Mouse (Mus musculus): ENCODE data around the gene Shroom4.

The Shroom4 gene

DNA sequence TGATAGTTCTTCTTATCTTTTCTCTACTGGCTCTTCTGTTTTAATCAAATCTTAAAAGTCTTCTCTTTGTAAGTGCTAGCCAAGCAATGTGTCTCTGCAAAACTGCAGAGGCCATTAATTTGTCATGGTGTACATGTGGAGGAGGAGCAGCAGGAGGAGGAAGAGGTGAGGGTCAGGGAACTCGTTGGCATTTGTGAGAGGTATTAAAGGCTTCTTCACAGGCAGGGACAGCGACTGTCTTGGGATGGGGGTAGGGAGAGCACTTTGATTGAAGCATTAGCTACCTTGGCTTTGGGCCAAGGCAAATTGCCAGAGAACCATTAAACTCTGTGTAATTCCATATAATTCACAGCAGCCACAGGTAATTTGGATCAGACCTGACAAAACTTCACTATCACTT is 96.7 kb downstream of the Shroom4 start:
- no peak for DNase-seq

DNA sequence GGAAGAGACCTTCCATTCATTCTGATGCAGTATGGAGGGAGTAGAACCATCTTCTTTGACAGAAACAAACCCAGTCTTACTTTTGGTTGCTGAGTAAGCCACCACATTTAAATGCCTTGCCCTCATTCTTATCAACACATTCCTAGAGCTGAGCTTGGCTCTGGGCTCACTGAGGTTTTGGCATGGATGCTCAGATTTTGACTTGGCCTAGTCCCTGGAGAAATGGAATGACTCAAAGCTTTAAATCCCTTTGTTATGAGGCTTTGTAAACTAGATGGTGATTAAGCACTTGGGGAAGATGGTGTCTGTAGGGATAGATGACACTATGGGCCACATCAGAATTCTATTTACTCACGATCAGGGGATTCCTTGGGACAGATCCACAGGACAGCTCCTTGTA is 102.2 kb downstream of the Shroom4 start:
- DNase-seq: no peak

DNA sequence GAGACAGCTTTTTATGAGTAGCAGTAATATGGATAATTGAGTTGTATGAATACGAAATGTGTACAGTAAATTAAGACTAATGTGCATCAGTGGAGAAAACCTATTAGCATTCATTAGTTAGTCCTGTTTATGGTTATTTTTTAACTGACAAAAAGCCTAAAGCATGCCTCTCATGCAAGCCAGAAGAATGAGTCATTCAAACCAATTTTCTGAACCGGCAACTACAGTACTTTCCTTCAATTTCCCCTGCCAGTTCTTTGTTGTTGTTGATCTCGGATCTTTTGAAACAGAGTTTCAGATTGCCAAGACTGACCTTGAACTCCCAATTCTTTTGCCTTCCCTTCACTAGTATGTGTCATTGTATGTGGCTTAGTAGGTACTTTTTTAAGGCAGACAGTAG is 117.6 kb downstream of the Shroom4 start:
- no peak for DNase-seq

DNA sequence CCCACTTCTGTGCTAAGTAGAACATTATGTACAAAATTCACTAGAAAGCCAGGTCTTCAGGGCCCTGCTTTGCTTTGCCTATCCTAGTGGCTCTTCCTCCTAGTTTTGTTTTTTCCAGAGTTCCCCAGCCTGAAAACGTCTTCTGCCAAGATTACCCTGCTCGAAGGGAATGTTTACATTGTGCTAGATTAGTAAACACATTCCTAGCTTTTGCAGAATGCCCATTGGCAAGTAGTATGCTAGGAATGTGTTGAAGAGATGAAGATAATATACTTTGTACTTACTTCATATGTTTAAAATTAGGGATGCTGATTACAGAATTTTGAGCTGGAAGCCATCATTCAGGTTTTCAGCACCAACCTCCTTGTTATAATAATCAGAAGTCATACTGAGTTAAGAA is 118.8 kb downstream of the Shroom4 start:
- DNase-seq: no peak

DNA sequence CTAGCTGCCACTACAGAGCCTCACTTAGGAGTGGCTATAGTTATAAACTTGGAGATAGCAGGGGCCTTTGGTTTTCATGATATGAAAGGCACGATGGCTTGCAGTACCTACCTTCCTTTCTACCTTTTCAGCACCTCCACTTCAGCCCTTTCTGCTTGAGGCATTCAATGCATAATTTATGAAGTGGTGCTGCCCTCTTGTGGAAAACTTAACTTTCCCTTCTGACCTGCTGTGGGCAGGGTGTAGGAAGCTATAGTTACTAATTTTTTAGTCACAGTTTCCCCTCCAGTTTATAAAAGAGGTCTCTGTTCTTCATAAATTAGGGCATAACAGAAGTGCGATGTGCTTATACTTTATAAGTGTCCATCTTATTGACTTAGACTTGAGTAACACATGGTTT is 123.3 kb downstream of the Shroom4 start:
- DNase-seq: no peak

DNA sequence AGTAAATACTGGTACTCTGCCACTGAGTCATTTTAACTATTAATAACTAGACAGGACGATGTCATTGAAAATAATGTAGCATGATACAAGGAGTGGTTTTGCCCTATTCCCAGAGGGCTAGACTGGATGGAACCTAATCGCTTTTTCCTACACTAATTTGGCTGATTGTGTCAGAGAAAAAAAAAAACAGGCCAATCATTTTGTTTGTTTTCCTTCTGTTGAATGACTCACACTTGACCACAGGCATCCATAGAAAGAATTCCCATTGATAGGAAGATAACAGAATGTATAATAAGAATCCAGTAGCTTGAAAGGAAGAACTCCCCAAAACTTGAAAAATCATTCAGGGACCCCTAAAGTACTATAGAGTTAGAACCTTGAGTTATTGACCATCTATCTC is 137.0 kb downstream of the Shroom4 start:
- no peak for DNase-seq

DNA sequence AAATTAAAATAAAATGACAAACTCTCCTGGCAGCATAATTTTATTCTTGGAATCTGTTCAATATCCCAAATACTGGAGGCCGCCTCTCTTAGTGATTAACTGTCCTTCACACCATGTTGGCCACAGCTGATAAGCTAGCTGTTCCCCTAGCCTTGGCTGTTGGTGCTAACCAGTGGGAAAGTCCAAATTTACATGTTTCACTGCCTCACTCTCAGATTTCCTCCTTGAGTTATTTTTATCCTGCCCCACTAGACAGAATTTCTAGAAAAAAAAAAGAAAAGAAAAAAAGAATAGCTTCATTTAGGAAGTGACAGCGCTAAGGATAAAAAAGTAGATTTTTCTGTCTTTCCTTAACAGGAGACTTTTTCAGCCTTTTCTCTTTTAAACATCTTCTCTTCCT is 138.0 kb downstream of the Shroom4 start:
- no peak for DNase-seq

DNA sequence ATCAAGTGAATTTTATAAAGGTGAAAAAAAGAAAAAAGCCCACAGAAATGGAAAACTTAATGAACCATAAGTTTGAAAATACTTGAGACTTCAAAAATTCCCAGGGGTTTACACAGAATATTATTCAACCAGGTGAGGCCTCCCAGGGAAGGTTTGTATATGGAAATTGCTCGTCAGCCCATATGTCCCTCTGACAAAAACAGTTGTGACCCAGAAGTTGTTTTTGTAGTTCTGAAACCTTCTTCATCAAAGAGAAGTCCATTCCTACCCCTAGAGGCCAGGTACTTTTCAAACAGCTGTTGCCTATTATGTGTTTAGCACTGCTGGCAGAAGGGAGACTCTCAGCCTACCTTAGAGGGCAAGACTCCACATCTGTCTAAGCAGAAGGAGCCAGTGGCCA is 165.4 kb downstream of the Shroom4 start:
- no peak for DNase-seq

DNA sequence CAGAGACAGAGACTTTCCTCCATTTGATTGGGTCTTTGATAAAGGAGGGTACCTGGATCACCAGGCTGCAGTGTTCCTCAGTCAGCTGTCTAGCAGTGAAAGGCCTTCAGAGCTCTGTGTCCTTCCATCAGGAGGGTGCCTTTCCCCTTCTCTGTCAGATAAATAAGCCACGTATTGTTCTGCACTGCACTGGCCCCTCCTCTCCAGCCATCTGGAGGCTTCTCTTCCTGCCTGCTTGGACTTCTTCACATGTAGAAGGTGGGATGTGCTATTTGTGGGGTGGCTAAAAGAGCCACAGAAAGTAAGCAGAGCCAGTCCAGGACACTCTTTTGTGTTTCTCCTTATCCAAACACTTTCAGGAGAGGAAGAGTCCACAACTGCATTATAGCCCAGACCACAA is 174.9 kb downstream of the Shroom4 start:
- no peak for DNase-seq

DNA sequence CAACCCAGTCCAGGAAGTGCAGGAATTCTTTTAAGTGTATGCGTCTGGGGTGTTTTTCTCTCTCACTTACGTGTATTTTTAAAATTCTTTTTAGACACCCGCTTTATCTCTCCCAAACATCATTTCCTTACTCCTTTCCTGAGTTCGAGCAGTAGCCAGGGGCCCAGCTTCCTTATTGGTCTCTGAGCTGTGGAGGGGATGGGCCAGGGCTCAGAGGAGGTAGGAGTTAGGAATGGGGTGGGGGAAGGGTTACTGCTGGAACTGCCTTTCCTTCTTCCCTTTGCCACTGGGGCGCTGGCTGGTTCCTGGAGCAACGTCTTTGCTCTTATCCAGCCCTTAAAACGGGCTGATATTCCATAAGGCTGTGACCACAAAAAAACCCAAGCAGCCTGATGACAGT is 177.3 kb downstream of the Shroom4 start:
- no peak for DNase-seq

DNA sequence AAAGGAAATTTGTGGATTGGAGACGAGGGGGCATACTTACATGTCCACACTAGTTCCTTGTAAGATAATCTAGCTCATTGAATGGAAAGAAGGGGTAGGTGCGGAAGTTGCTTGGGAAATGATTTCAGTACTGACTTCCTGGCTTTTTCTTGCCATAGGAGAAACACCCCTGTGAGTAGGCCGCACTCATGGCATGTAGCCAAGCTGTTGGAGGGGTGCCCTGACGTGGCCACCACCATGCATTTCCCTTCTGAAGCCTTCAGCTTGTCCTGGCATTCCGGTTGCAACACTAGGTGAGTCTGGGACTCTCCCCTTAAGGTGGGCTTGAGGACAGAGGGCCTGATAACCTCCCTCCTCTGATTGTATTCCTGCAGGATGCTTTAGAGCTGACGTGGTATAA is 181.0 kb downstream of the Shroom4 start:
- no peak for DNase-seq

DNA sequence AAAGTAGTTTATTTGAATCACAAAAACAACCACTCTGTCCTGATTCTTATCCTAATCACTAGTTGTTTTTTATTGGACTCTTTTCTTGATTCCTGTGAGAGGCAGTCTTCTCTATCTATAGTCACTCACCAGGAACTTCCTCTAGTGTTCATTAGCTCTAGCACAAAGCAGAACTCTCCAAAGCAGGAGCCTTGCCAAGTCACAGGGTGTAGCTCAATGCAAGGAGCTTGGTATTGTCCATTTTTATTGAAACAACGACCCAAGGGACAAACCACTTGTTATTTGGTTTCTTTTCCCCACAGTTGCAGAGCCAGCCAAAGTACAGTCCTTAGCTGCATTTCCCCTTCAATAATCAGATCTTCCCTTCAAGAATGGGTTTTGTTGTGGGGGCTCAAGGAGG is 181.5 kb downstream of the Shroom4 start:
- DNase-seq: no peak

DNA sequence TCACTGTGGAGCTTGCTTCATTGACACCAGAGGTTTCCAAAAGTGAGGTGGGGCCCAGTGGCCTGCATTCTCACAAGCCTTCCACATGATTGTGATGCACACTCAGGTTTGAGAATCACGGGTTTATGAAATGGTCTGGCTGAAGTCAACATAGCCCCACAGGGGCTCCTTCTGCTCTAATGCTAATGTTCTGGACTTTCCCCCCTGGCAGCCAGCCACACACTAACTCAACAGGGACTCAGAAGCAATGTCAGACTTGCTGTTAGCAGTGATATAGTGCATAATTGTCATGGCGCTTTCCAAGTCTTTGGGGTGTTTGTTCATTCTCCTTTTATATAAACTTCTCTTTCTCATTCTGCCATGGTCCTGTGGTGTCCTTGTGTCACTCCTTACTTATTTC is 183.0 kb downstream of the Shroom4 start:
- no peak for DNase-seq

DNA sequence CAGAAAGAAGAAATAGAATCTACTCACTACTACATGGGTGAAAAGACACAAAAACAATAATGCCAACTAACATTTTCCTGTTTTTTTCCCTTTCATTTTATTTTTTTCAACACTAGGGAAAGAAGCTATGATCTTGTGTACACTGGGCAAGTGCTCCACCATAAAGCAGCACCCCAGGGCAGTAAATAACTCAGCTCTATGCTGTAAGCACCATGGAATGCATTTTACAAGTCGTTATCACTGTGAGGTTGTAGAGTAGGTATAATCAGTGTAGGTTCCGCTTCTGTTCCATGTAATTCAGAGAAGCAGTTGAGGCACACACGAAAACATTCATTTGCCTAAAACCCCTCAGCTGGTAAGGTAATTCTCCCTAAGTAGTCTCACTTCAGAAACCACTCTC is 194.5 kb downstream of the Shroom4 start:
- no peak for DNase-seq

DNA sequence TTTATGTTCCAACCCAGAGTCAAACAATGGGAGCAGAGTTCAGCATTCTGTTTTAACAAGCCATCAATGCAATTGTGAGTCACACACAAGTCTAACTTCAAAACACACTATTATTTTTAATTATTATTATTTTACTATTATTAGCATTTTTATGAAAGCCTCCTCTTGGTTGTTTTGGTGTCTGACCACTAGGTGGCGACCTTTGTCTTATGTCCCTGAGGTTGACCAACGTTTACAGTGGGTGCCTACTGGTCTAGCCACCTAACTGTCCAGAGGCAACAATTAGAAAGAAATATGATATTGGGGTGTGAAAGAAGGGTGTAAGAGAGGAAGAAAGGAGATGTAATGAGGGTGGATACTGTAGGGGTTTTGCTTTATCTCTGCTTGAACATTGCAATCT is 254.4 kb downstream of the Shroom4 start:
- peak; percentile 14 for DNase-seq

DNA sequence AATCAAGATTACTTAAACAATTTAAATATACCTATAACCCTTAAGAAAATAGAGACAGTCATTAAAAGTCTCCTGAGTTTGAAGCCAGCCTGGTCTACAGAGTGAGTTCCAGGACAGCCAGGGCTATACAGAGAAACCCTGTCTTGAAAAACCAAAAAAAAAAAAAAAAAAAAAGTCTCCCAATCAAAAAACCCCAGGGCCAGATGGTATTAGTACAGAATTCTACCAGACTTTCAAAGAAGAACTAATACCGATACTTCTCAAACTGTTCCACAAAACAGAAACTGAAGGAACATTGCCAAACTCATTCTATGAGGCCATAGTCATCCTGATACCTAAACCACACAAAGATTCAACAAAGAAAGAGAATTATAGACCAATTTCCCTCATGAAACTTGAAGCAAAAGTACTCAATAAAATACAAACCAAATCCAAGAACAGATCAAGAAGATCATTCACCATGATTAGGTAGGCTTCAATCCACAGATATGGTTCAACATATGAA is 259.2 kb downstream of the Shroom4 start:
- no peak for DNase-seq

All from thymus, postnatal 4 days (tissue).